Mouse (Mus musculus) midbrain, embryonic 15.5 days (tissue): Measurements from ENCODE around the gene Mmp14. TPM values are rescaled to one million over a fixed set of nuclear protein-coding genes. Genes with fewer than 3 reads are reported as not detected.

Experiments used
- ATAC-seq: fragments of 200-750 bp; cut with Nextera tagmentation; replicated peaks from 2 replicates; pipeline ENCODE4 v1.8.0; 2017; ENCODE audit warnings: moderate TSS enrichment
- H3K27ac ChIP-seq: fragments of 300-500 bp; sonication (generic); 2 replicates; pipeline ENCODE4 v1.5.1; 2015; ENCODE audit warnings: mild to moderate bottlenecking, inconsistent platforms
- H3K27me3 ChIP-seq: fragments of 300-500 bp; sonication (generic); replicated peaks from 2 replicates; pipeline ENCODE4 v1.6.1; 2015; ENCODE audit warnings: inconsistent platforms
- H3K36me3 ChIP-seq: fragments of 300-500 bp; sonication (generic); replicated peaks from 2 replicates; pipeline ENCODE4 v1.6.1; 2015; ENCODE audit warnings: inconsistent platforms
- H3K4me1 ChIP-seq: fragments of 300-500 bp; sonication (generic); 2 replicates; pipeline ENCODE4 v1.6.1; 2015; ENCODE audit warnings: inconsistent platforms
- H3K4me2 ChIP-seq: fragments of 300-500 bp; sonication (generic); 2 replicates; pipeline ENCODE4 v1.6.1; 2015; ENCODE audit warnings: inconsistent platforms, mild to moderate bottlenecking, moderate library complexity
- H3K4me3 ChIP-seq: fragments of 300-500 bp; sonication (generic); 2 replicates; pipeline ENCODE4 v1.5.1; 2015; ENCODE audit warnings: mild to moderate bottlenecking, inconsistent platforms
- H3K9ac ChIP-seq: fragments of 300-500 bp; sonication (generic); 2 replicates; pipeline ENCODE4 v1.6.1; 2015; ENCODE audit warnings: mild to moderate bottlenecking, inconsistent platforms
- H3K9me3 ChIP-seq: fragments of 300-500 bp; sonication (generic); 2 replicates; pipeline ENCODE4 v1.6.1; 2016; ENCODE audit warnings: inconsistent platforms
- WGBS: fragments of 180-500 bp; shearing (Covaris S2); methylation state at CpG from one replicate; pipeline ENCODE4 v1.1.7; 2015; ENCODE audit warnings: mixed read lengths; 5-methylcytosine and 5-hydroxymethylcytosine counted together
- polyA plus RNA-seq: library from polyadenylated mRNA; unstranded; fragments of >200 nt; fragmentation: Nextera tagmentation; extraction: Ambion mirVana; gene quantifications from 2 replicates; pipeline ENCODE4 v1.2.1, GENCODE M21; 2015

Gene Mmp14
- polyA plus RNA-seq, 1 experiment from 2014 or later = 45.4 TPM

DNA sequence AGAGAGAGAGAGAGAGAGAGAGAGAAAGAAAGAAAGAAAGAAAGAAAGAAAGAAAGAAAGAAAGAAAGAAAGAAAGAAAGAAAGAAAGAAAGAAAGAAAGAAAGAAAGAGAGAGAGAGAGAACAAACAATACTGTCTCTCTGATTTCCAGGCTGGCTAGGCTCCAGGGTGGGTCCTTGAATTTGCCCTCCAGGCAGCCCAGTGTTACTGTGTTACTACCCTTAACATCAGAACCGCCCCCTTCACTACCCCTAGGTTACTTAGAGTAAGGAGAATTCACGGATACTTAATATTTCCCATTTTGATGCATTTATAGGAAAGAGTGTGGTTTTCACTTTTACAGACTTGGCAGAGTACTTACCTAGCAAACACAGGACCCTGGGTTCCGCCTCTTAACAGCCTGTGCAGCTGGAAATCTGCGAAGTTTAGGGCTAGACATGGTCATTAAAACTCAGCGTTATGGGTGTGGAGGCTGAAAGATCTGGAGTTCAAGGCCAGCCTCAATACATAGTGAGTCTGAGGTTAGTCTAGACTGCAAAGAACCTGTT lies 15.1 kb upstream of the Mmp14 start:
- no peak overlapping the region for H3K9ac ChIP-seq
- no peak overlapping the region for H3K4me3 ChIP-seq
- H3K9me3 ChIP-seq = no peaks in the 10 kb centered on the region
- H3K36me3 ChIP-seq = no peaks in the 10 kb centered on the region
- 0 out of 2 replicates have a peak, but pooled peaks cover 8% of the 10 kb centered on the region for H3K4me1 ChIP-seq
- 36% methylated on average over 5 of the region's 5 CpGs for WGBS
- ATAC-seq = no peak
- H3K27ac ChIP-seq = no peak overlapping the region
- H3K4me2 ChIP-seq = no peak overlapping the region
- H3K27me3 ChIP-seq = peaks cover 12% of the 10 kb centered on the region

DNA sequence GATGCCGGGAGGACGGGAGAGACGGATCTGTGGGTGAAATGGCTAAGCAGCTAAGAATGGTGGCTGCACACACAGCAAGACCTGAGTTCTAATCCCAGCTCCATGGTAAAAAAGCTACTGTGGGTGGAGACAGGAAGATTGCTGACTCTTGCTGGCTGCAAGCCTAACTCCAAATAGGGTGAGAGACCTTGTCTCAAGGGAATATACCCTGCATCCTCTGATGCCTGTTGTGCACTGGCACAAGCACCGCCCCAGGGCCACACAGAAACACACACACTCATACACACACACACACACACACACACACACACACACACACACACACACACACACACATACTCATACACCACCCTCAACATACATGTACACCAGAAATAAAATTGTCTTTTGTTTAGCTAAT lies 14.6 kb upstream of the Mmp14 start:
- Histone ChIP-seq H3K4me3 (no peak overlapping the region), H3K9ac (no peak overlapping the region), H3K36me3 (no peaks in the 10 kb centered on the region), H3K27me3 (peaks cover 12% of the 10 kb centered on the region), H3K4me2 (no peak overlapping the region), H3K27ac (no peak overlapping the region), H3K9me3 (no peaks in the 10 kb centered on the region), H3K4me1 (0 out of 2 replicates have a peak, but pooled peaks cover 8% of the 10 kb centered on the region)
- WGBS = 59% methylated on average over 4 of the region's 4 CpGs
- ATAC-seq = no peak

DNA sequence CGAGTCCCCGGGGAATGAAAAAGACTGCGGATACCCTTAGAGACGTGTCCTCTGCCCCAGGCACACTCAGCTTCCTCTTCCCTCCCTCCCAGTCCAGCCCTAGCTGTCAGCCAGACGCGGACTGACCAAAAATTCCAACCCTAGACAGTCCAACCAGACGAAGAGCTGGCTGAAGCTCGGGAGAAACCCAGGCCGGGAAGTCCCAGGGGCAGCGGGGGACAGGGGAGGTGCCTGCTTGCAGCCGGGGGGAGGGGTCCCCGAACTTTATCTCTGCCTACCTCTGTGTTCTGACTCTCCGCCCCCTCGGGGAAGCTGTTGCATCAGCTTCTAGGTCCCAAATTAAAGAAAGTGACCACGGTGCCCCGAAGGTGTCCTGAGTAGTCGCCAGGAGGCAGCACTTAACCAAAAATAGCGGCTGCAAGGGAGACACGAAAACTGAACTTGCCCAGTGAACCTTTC lies 13.8 kb upstream of the Mmp14 start, which contains the start of gene Slc7a7:
Gene Slc7a7, minus strand, starts transcription at position 158 of the 459 bp plus-strand sequence.
- no peak within 1 kb of the TSS for H3K27ac ChIP-seq
- ATAC-seq = 0 out of 2 replicates have a peak, but pooled peaks have one; percentile 55
- peaks cover 12% of the 10 kb centered on the region for H3K27me3 ChIP-seq
- H3K9ac ChIP-seq = no peak within 1 kb of the TSS
- peak within 1 kb of the TSS; percentile 16; the same call in 1 of the 2 replicates for H3K4me2 ChIP-seq
- no peaks in the 10 kb centered on the region for H3K36me3 ChIP-seq
- no peak within 1 kb of the TSS for H3K4me3 ChIP-seq
- H3K9me3 ChIP-seq = no peaks in the 10 kb centered on the region
- 0 out of 2 replicates have a peak, but pooled peaks cover 8% of the 10 kb centered on the region for H3K4me1 ChIP-seq
- WGBS = 9% methylated on average over 19 of the region's 19 CpGs

DNA sequence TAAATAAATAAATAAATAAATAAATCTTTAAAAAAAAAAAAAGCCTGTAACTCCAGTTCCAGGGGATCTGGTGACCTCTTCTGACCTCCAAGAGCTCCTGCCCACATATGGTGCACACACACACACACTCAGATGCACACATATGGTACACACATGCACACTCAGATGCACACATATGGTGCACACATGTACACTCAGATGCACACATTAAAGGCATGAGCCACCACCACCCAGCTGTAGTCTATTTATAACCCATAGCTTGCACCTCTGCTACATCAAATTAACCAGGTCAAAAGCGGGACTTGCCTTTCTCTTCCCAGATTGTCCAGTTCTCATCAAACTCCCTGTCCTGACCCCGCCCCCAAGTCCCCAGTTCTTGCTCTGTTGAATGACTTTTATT lies 10.4 kb upstream of the Mmp14 start:
- no peak overlapping the region for H3K9ac ChIP-seq
- H3K27ac ChIP-seq = no peak overlapping the region
- 90% methylated on average over 2 of the region's 2 CpGs for WGBS
- no peak overlapping the region for H3K4me3 ChIP-seq
- H3K4me1 ChIP-seq = peaks cover 4% of the 10 kb centered on the region; the same call in 1 of the 2 replicates
- H3K27me3 ChIP-seq = peaks cover 8% of the 10 kb centered on the region
- H3K9me3 ChIP-seq = no peaks in the 10 kb centered on the region
- no peak overlapping the region for H3K4me2 ChIP-seq
- ATAC-seq = no peak
- no peaks in the 10 kb centered on the region for H3K36me3 ChIP-seq

DNA sequence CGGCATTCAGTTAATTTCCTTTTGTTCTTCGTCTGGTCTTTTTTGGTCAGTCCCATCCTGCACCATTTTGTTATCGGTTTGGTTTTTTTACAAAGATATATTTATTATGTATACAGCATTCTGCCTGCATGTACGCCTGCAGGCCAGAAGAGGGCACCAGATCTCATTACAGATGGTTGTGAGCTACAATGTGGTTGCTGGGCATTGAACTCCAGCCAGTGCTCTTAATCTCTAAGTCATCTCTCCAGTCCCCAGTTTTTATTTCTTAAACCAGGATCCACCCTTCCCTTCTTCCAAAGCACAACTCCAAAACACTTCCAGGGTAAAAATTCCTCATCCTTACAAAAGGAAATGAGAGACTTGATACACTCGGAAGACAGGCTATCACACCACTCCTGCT lies 8.0 kb upstream of the Mmp14 start:
- no peak overlapping the region for H3K4me3 ChIP-seq
- WGBS = 59% methylated on average over 5 of the region's 5 CpGs
- no peak overlapping the region for H3K4me2 ChIP-seq
- H3K9ac ChIP-seq = no peak overlapping the region
- H3K4me1 ChIP-seq = peaks cover 17% of the 10 kb centered on the region
- H3K27ac ChIP-seq = no peak overlapping the region
- no peak for ATAC-seq
- H3K9me3 ChIP-seq = no peaks in the 10 kb centered on the region
- no peaks in the 10 kb centered on the region for H3K36me3 ChIP-seq
- H3K27me3 ChIP-seq = no peaks in the 10 kb centered on the region

DNA sequence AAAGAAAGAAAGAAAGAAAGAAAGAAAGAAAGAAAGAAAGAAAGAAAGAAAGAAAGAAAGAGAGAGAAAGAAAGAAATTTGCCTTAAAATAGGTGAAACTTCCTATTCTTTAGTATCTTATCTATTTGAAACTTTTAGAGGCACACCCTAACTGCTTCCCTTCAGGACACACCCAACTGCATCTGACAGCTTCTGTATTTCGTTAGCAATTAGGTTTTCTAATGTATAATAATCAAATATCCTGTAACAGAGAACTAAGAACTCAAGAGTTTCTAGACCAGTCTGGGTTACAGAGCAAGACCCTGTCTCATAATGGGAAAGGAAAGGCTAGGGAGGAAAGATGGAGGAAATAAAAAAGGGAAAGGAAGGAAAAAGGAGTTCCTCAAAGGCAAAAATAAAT lies 6.8 kb upstream of the Mmp14 start:
- Histone ChIP-seq H3K27ac (no peak overlapping the region), H3K4me1 (peaks cover 21% of the 10 kb centered on the region), H3K9me3 (no peaks in the 10 kb centered on the region), H3K27me3 (no peaks in the 10 kb centered on the region), H3K9ac (no peak overlapping the region), H3K4me3 (no peak overlapping the region), H3K36me3 (0 out of 2 replicates have a peak, but pooled peaks cover 6% of the 10 kb centered on the region), H3K4me2 (no peak overlapping the region)
- no peak for ATAC-seq
- 100% methylated on average over 1 of the region's 1 CpGs for WGBS

DNA sequence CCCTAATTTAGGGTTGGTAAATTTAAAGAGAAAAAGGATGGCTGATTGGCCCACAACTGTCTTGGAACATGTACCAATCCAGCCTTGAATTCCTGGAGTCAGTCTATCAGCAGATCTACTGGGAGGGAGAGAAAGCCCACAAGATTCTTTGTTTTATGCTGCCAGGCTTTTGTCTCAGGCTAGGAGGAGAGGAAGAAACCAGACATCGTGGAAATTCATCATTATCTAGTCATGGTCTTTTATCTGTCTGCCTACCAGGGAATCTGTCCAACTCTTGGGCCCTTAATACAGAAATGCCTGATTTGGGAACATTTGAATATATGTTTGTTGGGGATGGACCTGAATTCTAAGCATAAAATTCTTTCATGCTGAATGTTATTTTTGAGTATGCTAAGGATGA lies 5.9 kb upstream of the Mmp14 start:
- 93% methylated on average over 1 of the region's 1 CpGs for WGBS
- Histone ChIP-seq H3K4me2 (peak overlapping the region; percentile 66), H3K9ac (no peak overlapping the region), H3K27ac (no peak overlapping the region), H3K4me3 (no peak overlapping the region), H3K36me3 (0 out of 2 replicates have a peak, but pooled peaks cover 9% of the 10 kb centered on the region), H3K27me3 (no peaks in the 10 kb centered on the region), H3K9me3 (no peaks in the 10 kb centered on the region), H3K4me1 (peaks cover 29% of the 10 kb centered on the region)
- no peak for ATAC-seq

DNA sequence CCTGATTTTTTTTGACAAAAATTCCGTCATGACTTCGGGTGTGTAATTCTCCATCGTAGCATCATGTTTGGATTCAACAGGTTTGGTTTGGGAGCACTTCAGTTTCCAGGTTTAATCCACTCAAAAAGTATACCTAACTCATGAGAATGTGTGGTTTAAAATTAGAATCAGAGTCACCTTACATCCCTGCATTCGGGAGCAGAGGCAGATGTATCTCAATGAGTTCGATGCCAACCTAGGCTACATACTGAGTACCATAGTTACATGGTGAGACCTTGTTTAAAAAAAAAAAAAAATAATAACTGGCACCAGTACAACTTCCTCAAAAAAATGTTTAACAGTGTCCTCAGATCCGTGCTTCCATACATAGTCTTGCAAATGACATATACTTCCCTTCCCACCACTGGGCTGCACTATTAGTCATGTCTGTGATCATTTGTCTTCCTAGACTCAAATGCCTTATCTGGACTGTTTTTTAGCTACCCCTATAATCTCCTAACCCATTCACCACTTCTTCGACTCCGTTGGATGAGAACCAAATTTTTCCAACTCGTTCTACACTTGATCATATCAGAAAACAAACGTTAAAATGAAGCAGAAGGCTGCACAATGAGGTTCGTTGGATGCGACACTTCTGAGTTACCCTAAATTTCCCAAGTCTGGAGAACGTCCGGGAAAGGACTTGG lies 5.3 kb upstream of the Mmp14 start:
- peak overlapping the region; percentile 85 for H3K9ac ChIP-seq
- WGBS = 33% methylated on average over 14 of the region's 14 CpGs
- peak overlapping the region; percentile 96 for H3K4me3 ChIP-seq
- H3K27ac ChIP-seq = peak overlapping the region; percentile 88
- H3K4me1 ChIP-seq = peaks cover 36% of the 10 kb centered on the region
- 0 out of 2 replicates have a peak, but pooled peaks cover 9% of the 10 kb centered on the region for H3K36me3 ChIP-seq
- peak overlapping the region; percentile 66 for H3K4me2 ChIP-seq
- no peaks in the 10 kb centered on the region for H3K9me3 ChIP-seq
- ATAC-seq = peak; percentile 59
- H3K27me3 ChIP-seq = no peaks in the 10 kb centered on the region

DNA sequence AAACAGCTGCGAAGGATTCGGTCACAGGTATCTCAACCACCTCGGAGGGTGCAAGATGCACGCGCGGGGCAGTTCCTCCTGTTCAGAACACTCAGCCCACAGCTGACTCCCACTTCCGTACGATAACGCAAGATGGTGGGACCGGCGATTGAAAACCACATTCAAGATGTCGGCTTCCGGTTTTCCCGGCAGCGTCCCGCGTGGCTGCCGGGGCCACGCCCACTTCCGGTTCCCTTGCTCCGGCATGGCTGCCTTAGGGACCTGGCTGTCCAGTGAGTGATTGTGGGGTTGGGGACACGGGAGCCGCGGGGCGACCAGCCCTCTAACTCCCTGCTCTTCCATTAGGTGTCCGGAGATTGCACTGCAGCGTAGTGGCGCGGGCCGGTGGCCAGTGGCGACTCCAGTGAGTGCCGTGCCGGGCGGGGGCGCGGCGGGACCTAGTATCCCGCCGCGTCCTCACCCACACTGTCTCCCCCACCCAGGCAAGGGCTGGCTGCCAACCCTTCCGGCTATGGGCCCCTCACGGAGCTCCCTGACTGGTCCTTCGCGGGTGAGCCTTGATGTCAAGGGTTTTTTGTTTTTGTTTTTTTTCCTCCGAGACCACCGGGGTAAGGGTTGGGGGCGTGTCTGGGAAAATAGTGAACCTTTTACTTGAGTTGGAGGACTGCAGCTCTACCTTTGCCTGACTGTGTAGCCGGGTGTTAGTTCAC lies 4.6 kb upstream of the Mmp14 start, which contains the start of gene Mrpl52:
Gene Mrpl52, plus strand, starts transcription at position 221 of the 710 bp plus-strand sequence.
- Histone ChIP-seq H3K4me1 (peaks cover 43% of the 10 kb centered on the region), H3K36me3 (0 out of 2 replicates have a peak, but pooled peaks cover 9% of the 10 kb centered on the region), H3K4me3 (peak within 1 kb of the TSS; percentile 96), H3K27ac (peak within 1 kb of the TSS; percentile 88), H3K27me3 (no peaks in the 10 kb centered on the region), H3K4me2 (peak within 1 kb of the TSS; percentile 66), H3K9ac (peak within 1 kb of the TSS; percentile 85), H3K9me3 (no peaks in the 10 kb centered on the region)
- WGBS = under 1% methylated on average over 48 of the region's 48 CpGs
- ATAC-seq = peak; percentile 87

DNA sequence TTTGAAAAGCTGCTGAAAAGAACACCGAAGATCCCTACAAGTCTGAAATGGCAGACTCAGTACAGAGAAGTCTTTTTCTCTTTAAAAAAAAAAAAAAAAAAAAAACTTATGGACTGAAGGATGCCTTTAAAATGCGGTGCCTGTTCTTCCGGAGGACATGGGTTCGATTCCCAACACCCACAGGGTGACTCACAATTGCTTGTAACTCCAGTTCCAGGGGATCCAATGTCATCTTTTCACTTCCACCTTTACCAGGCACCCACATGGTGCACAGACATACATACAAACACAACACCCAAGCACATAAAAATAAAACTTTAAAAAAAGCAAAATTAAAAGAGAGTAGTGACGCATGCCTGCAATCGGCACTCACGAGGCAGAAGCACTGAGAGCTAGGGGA lies 3.7 kb upstream of the Mmp14 start:
- WGBS = 90% methylated on average over 7 of the region's 7 CpGs
- Histone ChIP-seq H3K4me2 (peak overlapping the region; percentile 66), H3K9me3 (no peaks in the 10 kb centered on the region), H3K27ac (no peak overlapping the region), H3K36me3 (0 out of 2 replicates have a peak, but pooled peaks cover 9% of the 10 kb centered on the region), H3K4me1 (peaks cover 49% of the 10 kb centered on the region), H3K9ac (0 out of 2 replicates have a peak overlapping the region, but pooled peaks have one; percentile 85), H3K27me3 (no peaks in the 10 kb centered on the region), H3K4me3 (peak overlapping the region; percentile 96)
- no peak for ATAC-seq

DNA sequence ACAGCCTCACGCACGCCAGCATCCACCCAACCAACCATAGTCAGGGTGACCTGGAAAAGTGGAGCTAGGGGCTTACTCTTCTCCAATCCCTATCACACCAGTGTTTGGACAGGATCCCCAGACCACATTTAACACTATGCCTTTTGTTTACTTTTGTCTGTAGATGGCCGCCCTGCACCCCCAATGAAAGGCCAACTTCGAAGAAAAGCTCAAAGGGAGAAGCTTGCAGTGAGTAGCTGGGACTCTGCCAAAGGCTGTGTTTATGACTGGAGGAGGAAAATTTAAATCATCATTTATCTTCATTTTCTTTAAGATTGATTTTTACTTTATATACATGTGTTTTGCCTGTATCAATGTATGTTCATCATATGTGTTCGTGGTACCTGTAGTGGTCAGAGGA lies 3.0 kb upstream of the Mmp14 start:
- H3K9me3 ChIP-seq = no peaks in the 10 kb centered on the region
- 0 out of 2 replicates have a peak, but pooled peaks cover 9% of the 10 kb centered on the region for H3K36me3 ChIP-seq
- H3K4me2 ChIP-seq = no peak overlapping the region
- no peak overlapping the region for H3K27ac ChIP-seq
- 95% methylated on average over 5 of the region's 5 CpGs for WGBS
- H3K27me3 ChIP-seq = no peaks in the 10 kb centered on the region
- H3K4me1 ChIP-seq = peaks cover 53% of the 10 kb centered on the region
- no peak overlapping the region for H3K9ac ChIP-seq
- no peak for ATAC-seq
- H3K4me3 ChIP-seq = no peak overlapping the region
